Mouse (Mus musculus): ENCODE data around the gene Nrf1. TPM values are rescaled to one million over a fixed set of nuclear protein-coding genes. Genes with fewer than 3 reads are reported as not detected.

Nrf1 gene
- polyA plus RNA-seq, 1 experiment, result 27.0 TPM

DNA sequence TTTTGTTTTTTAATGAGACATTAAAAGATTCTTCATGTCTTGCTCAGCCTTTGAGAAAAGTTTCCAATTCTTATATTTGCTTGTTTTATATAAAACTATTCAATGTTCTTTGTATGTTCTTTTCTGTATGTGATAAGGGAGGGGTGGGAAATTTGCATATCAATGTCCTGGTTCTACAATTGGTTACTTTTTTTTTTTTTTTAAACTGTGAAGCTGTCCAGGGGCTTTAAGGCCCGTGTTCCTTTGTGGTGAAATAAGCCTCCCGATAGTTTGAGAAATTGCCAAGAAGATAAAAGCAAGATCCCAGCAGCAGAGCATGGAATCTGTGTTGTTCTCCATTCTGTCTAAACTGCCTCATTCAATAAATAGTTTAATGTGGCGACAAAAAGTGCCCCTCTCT lies 105.3 kb downstream of the Nrf1 start:
- Histone ChIP-seq H3K27me3 (ENCODE audit: control insufficient read depth, insufficient read depth, low read length) (no peaks in the 10 kb centered on the region), H3K36me3 (ENCODE audit: control insufficient read depth, insufficient read depth, low read length) (no peaks in the 10 kb centered on the region)

GRCm38 (mm10) chr6:30153733-30154415 lies 106.1 kb downstream of the Nrf1 start:
- no peak for TF ChIP-seq CTCF (IDR thresholded peaks at IDR 0.05; ENCODE audit: control insufficient read depth, insufficient read depth, insufficient replicate concordance, low read depth, low read length)
- TF ChIP-seq POLR2A (IDR thresholded peaks at IDR 0.05; ENCODE audit: control insufficient read depth, low read depth, low read length), result no peak
- no peaks in the 10 kb centered on the region for H3K36me3 ChIP-seq (ENCODE audit: control insufficient read depth, insufficient read depth, low read length)

More for the DNA sequence above, 105.3 kb downstream of the Nrf1 start:
- TF ChIP-seq POLR2A (IDR thresholded peaks at IDR 0.05; ENCODE audit: control insufficient read depth, low read depth, low read length) (no peak), CTCF (IDR thresholded peaks at IDR 0.05; ENCODE audit: control insufficient read depth, insufficient read depth, insufficient replicate concordance, low read depth, low read length) (no peak)
- no peaks in the 10 kb centered on the region for H3K4me1 ChIP-seq (ENCODE audit: control insufficient read depth, insufficient read depth, low read length)
- no peak overlapping the region for H3K4me3 ChIP-seq (ENCODE audit: control insufficient read depth, low read depth, low read length)
- no peak overlapping the region for H3K27ac ChIP-seq (ENCODE audit: control insufficient read depth, insufficient read depth, low read depth, low read length)

DNA sequence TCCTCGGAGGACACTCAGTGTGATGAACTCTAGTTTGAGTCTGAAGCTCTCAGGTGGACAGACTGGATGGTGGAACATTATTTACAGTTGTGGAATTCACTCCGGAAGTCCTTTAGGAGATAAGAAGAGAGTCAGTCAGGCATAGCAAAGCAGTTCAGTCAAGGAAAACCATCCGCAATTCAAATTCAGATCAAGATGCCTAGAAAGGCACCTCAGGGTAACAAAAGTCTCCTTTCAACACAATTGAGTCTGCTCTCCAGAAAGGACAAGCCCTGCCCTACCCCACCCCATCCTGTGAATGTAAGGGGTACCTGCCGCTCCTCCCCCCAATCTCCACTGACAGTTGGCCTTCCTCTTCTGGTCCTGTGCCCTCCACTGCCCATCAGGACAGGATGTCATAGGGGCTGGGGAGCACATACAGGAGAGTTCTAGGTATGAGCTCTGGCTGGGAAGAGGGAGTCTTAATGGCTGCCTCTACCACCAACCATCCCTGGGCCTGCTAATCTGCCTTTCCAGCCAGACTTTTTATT lies 111.8 kb downstream of the Nrf1 start:
- Histone ChIP-seq H3K27me3 (ENCODE audit: control insufficient read depth, insufficient read depth, low read length) (no peaks in the 10 kb centered on the region), H3K36me3 (ENCODE audit: control insufficient read depth, insufficient read depth, low read length) (no peaks in the 10 kb centered on the region), H3K4me3 (ENCODE audit: control insufficient read depth, low read depth, low read length) (no peak overlapping the region), H3K27ac (ENCODE audit: control insufficient read depth, insufficient read depth, low read depth, low read length) (no peak overlapping the region), H3K4me1 (ENCODE audit: control insufficient read depth, insufficient read depth, low read length) (no peaks in the 10 kb centered on the region)
- TF ChIP-seq POLR2A (IDR thresholded peaks at IDR 0.05; ENCODE audit: control insufficient read depth, low read depth, low read length) (no peak), CTCF (IDR thresholded peaks at IDR 0.05; ENCODE audit: control insufficient read depth, insufficient read depth, insufficient replicate concordance, low read depth, low read length) (no peak)

More at GRCm38 (mm10) chr6:30153733-30154415, 106.1 kb downstream of the Nrf1 start:
- H3K27ac ChIP-seq (ENCODE audit: control insufficient read depth, insufficient read depth, low read depth, low read length), result no peak overlapping the region
- H3K4me3 ChIP-seq (ENCODE audit: control insufficient read depth, low read depth, low read length), result no peak overlapping the region
- H3K4me1 ChIP-seq (ENCODE audit: control insufficient read depth, insufficient read depth, low read length), result no peaks in the 10 kb centered on the region
- no peaks in the 10 kb centered on the region for H3K27me3 ChIP-seq (ENCODE audit: control insufficient read depth, insufficient read depth, low read length)

GRCm38 (mm10) chr6:30160408-30160807 lies 112.6 kb downstream of the Nrf1 start:
- H3K27ac ChIP-seq (ENCODE audit: control insufficient read depth, insufficient read depth, low read depth, low read length), result no peak overlapping the region
- no peaks in the 10 kb centered on the region for H3K36me3 ChIP-seq (ENCODE audit: control insufficient read depth, insufficient read depth, low read length)
- H3K4me1 ChIP-seq (ENCODE audit: control insufficient read depth, insufficient read depth, low read length), result no peaks in the 10 kb centered on the region
- H3K27me3 ChIP-seq (ENCODE audit: control insufficient read depth, insufficient read depth, low read length), result no peaks in the 10 kb centered on the region
- TF ChIP-seq CTCF (IDR thresholded peaks at IDR 0.05; ENCODE audit: control insufficient read depth, insufficient read depth, insufficient replicate concordance, low read depth, low read length) (no peak), POLR2A (IDR thresholded peaks at IDR 0.05; ENCODE audit: control insufficient read depth, low read depth, low read length) (no peak)
- H3K4me3 ChIP-seq (ENCODE audit: control insufficient read depth, low read depth, low read length), result no peak overlapping the region

DNA sequence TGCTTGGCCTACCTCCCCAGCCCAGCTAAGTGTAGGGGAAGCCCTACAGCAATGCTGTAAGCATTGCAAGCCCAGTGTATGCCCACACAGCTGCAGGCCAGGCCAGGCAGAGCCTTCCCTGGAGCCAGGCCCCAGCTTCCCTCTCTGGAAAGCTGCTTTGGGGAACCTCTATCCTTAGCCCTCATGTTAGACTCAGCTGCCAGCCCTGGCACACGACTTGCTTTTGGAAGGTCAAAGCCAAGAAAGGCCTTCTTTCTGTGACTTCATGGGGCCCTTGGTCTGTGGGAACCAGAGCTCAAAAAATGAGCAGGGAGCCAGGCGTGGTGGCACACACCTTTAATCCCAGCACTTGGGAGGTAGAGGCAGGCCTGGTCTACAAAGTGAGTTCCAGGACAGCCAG lies 113.8 kb downstream of the Nrf1 start:
- no peak overlapping the region for H3K27ac ChIP-seq (ENCODE audit: control insufficient read depth, insufficient read depth, low read depth, low read length)
- H3K36me3 ChIP-seq (ENCODE audit: control insufficient read depth, insufficient read depth, low read length), result no peaks in the 10 kb centered on the region
- H3K4me1 ChIP-seq (ENCODE audit: control insufficient read depth, insufficient read depth, low read length), result no peaks in the 10 kb centered on the region
- TF ChIP-seq POLR2A (IDR thresholded peaks at IDR 0.05; ENCODE audit: control insufficient read depth, low read depth, low read length) (no peak), CTCF (IDR thresholded peaks at IDR 0.05; ENCODE audit: control insufficient read depth, insufficient read depth, insufficient replicate concordance, low read depth, low read length) (no peak)
- no peaks in the 10 kb centered on the region for H3K27me3 ChIP-seq (ENCODE audit: control insufficient read depth, insufficient read depth, low read length)
- no peak overlapping the region for H3K4me3 ChIP-seq (ENCODE audit: control insufficient read depth, low read depth, low read length)

- no peaks in the 10 kb centered on the region for H3K27me3 ChIP-seq (ENCODE audit: control insufficient read depth, insufficient read depth, low read length)
- H3K27ac ChIP-seq (ENCODE audit: control insufficient read depth, insufficient read depth, low read depth, low read length), result no peak overlapping the region
- H3K4me1 ChIP-seq (ENCODE audit: control insufficient read depth, insufficient read depth, low read length), result no peaks in the 10 kb centered on the region
- no peaks in the 10 kb centered on the region for H3K36me3 ChIP-seq (ENCODE audit: control insufficient read depth, insufficient read depth, low read length)
- H3K4me3 ChIP-seq (ENCODE audit: control insufficient read depth, low read depth, low read length), result no peak overlapping the region
- TF ChIP-seq POLR2A (IDR thresholded peaks at IDR 0.05; ENCODE audit: control insufficient read depth, low read depth, low read length) (no peak), CTCF (IDR thresholded peaks at IDR 0.05; ENCODE audit: control insufficient read depth, insufficient read depth, insufficient replicate concordance, low read depth, low read length) (no peak)
Observed at GRCm38 (mm10) chr6:30162091-30162490, 114.3 kb downstream of the Nrf1 start.

DNA sequence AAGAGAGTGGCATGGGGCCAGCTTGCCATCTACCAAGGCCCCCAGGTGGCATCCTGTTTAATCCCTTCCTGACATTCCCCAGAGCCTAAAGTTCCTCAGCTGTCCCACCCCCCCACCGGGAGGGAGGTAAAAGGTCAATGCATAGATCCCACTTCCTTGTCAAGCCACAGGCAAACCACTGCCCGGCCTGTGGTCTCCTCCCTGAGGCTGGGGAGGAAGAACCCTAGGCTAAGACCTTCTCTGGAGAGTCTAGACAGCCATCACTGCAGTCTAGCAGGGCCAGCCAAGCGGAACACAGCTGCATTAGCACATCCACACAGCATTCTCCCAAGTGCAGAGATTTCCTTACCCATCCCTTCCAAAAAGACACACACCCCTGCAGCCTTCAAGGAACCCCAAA lies 118.6 kb downstream of the Nrf1 start:
- TF ChIP-seq CTCF (IDR thresholded peaks at IDR 0.05; ENCODE audit: control insufficient read depth, insufficient read depth, insufficient replicate concordance, low read depth, low read length), result no peak
- no peak for TF ChIP-seq POLR2A (IDR thresholded peaks at IDR 0.05; ENCODE audit: control insufficient read depth, low read depth, low read length)
- Histone ChIP-seq H3K4me1 (ENCODE audit: control insufficient read depth, insufficient read depth, low read length) (no peaks in the 10 kb centered on the region), H3K27ac (ENCODE audit: control insufficient read depth, insufficient read depth, low read depth, low read length) (no peak overlapping the region), H3K4me3 (ENCODE audit: control insufficient read depth, low read depth, low read length) (no peak overlapping the region), H3K27me3 (ENCODE audit: control insufficient read depth, insufficient read depth, low read length) (no peaks in the 10 kb centered on the region), H3K36me3 (ENCODE audit: control insufficient read depth, insufficient read depth, low read length) (no peaks in the 10 kb centered on the region)

Measured in testis, adult 2 months (tissue).